25 mouse cellular contexts compared by ENCODE assay signal in genomic region chr2:4167131-4167530, GRCm38 (mm10).
DNase-seq lines count a peak whose midpoint lies in the region; ATAC-seq lines count a peak whose summit lies in the region.
"Had no signal": no experiment of that assay in that cellular context is flagged by ENCODE, and none has a peak within 500 bp of the region (broad histone marks: within the 10 kb centered on the region; RNA-seq: fewer than 3 reads in every experiment).

No protein-coding gene starts in this region.

- H3K4me3 ChIP-seq in megakaryocyte, embryonic 14.5 days (replicated peaks): peak overlapping the region; percentile 30
- no peak overlapping the region for H3K4me3 ChIP-seq in hindbrain, embryonic 11.5 days (ENCODE audit: low read depth, low read length)
- H3K4me3 ChIP-seq: embryonic facial prominence, embryonic 10.5 days; embryonic facial prominence, embryonic 13.5 days; erythroblast, embryonic 14.5 days; forebrain, embryonic 12.5 days; forebrain, embryonic 15.5 days; heart, adult 2 months; heart, embryonic 10.5 days; hindbrain, embryonic 13.5 days; intestine, embryonic 15.5 days had no signal

- H3K36me3 ChIP-seq in megakaryocyte, embryonic 14.5 days (replicated peaks; ENCODE audit: low read length): no peaks in the 10 kb centered on the region
- no peaks in the 10 kb centered on the region for H3K36me3 ChIP-seq in hindbrain, embryonic 11.5 days (ENCODE audit: control insufficient read depth, insufficient read depth, low read length)
- H3K36me3 ChIP-seq: embryonic facial prominence, embryonic 10.5 days; forebrain, embryonic 12.5 days; heart, embryonic 10.5 days; intestine, embryonic 15.5 days had no signal

- WGBS in hindbrain, embryonic 11.5 days: 90% methylated on average over 6 of the region's 6 CpGs

- no peaks in the 10 kb centered on the region for H3K4me1 ChIP-seq in megakaryocyte, embryonic 14.5 days
- 0 out of 2 replicates have a peak, but pooled peaks cover 2% of the 10 kb centered on the region for H3K4me1 ChIP-seq in hindbrain, embryonic 11.5 days (replicated peaks; ENCODE audit: control insufficient read depth, insufficient read depth, low read length)
- H3K4me1 ChIP-seq: intestine, embryonic 15.5 days had no signal

- H3K9me3 ChIP-seq in megakaryocyte, embryonic 14.5 days: peaks cover 16% of the 10 kb centered on the region
- no peaks in the 10 kb centered on the region for H3K9me3 ChIP-seq in hindbrain, embryonic 11.5 days (ENCODE audit: control insufficient read depth, low read length)
- H3K9me3 ChIP-seq: embryonic facial prominence, embryonic 10.5 days; embryonic facial prominence, embryonic 13.5 days; forebrain, embryonic 12.5 days; forebrain, embryonic 15.5 days; hindbrain, embryonic 13.5 days; intestine, embryonic 15.5 days had no signal

- no peak overlapping the region for H3K27ac ChIP-seq in hindbrain, embryonic 11.5 days (ENCODE audit: low read depth, low read length)
- H3K27ac ChIP-seq: embryonic facial prominence, embryonic 10.5 days; embryonic facial prominence, embryonic 13.5 days; forebrain, embryonic 12.5 days; forebrain, embryonic 15.5 days; heart, adult 2 months; heart, embryonic 10.5 days; hindbrain, embryonic 13.5 days; intestine, embryonic 15.5 days had no signal

- H3K27me3 ChIP-seq in megakaryocyte, embryonic 14.5 days (replicated peaks): no peaks in the 10 kb centered on the region
- H3K27me3 ChIP-seq in hindbrain, embryonic 11.5 days (ENCODE audit: control insufficient read depth, insufficient read depth, low read length): no peaks in the 10 kb centered on the region; the same call in 1 of the 2 replicates
- H3K27me3 ChIP-seq: embryonic facial prominence, embryonic 13.5 days; forebrain, embryonic 12.5 days; forebrain, embryonic 15.5 days; hindbrain, embryonic 13.5 days; intestine, embryonic 15.5 days had no signal

- ATAC-seq in megakaryocyte, adult 5-6 weeks (ENCODE audit: poor library complexity, severe bottlenecking): no peak
- no peak for ATAC-seq in hindbrain, embryonic 11.5 days (ENCODE audit: low FRiP score)
- ATAC-seq: forebrain, embryonic 15.5 days; hindbrain, embryonic 16.5 days; intestine, embryonic 15.5 days had no signal

- H3K9ac ChIP-seq in hindbrain, embryonic 11.5 days (ENCODE audit: low read depth, low read length): no peak overlapping the region
- H3K9ac ChIP-seq: embryonic facial prominence, embryonic 13.5 days; forebrain, embryonic 12.5 days; forebrain, embryonic 15.5 days; hindbrain, embryonic 13.5 days; intestine, embryonic 15.5 days had no signal

- H3K4me2 ChIP-seq in hindbrain, embryonic 11.5 days (replicated peaks; ENCODE audit: low read depth, low read length): no peak overlapping the region
- H3K4me2 ChIP-seq: embryonic facial prominence, embryonic 13.5 days; forebrain, embryonic 12.5 days; forebrain, embryonic 15.5 days; hindbrain, embryonic 13.5 days; intestine, embryonic 15.5 days had no signal

- DNase-seq in Muller cell, postnatal 12 days (ENCODE audit: inconsistent ontology term): peak; percentile 29
- DNase-seq in R1 (ENCODE audit: low read depth, low spot score): peak; percentile 4
- DNase-seq in urinary bladder, postnatal 25 days (ENCODE audit: low spot score): no peak
- DNase-seq in adrenal gland, adult 8-10 months: no peak
- DNase-seq in hindbrain, embryonic 11.5 days (ENCODE audit: low spot score): no peak
- DNase-seq: adrenal gland, adult 2 months; adrenal gland, postnatal 25 days; cerebellum, adult 11-12 months; cerebellum, adult 8-10 months; cerebellum, postnatal 10 days; cerebellum, postnatal 36 days; embryo, embryonic 11 days; gastrocnemius, postnatal 25 days; heart, adult 2 months had no signal

Comparison
In these comparisons a context has a peak if more than half of its experiments do, and no peak if none do; other contexts are left out.
1. DNase-seq: peak in Muller cell, postnatal 12 days (single experiment) and R1 (single experiment); none in urinary bladder, postnatal 25 days (single experiment), adrenal gland, adult 8-10 months (single experiment) and hindbrain, embryonic 11.5 days (single experiment).